Mouse (Mus musculus) cortical plate, adult 2 months (tissue): Measurements from ENCODE around the gene Tmem246.

ENCODE experiments used
- CTCF ChIP-seq: fragments of 200-500 bp; IDR thresholded peaks from 2 replicates; pipeline ENCODE4 v1.5.1; 2011; ENCODE audit warnings: mild to moderate bottlenecking, control low read depth, low read length; ENCODE audit not compliant: insufficient read depth; ENCODE audit errors: extremely low read depth
- POLR2A ChIP-seq: fragments of 200-500 bp; IDR thresholded peaks from 2 replicates; pipeline ENCODE4 v1.6.1; 2011; ENCODE audit warnings: mild to moderate bottlenecking, low read length, control low read depth; ENCODE audit not compliant: insufficient read depth; ENCODE audit errors: extremely low read depth

DNA sequence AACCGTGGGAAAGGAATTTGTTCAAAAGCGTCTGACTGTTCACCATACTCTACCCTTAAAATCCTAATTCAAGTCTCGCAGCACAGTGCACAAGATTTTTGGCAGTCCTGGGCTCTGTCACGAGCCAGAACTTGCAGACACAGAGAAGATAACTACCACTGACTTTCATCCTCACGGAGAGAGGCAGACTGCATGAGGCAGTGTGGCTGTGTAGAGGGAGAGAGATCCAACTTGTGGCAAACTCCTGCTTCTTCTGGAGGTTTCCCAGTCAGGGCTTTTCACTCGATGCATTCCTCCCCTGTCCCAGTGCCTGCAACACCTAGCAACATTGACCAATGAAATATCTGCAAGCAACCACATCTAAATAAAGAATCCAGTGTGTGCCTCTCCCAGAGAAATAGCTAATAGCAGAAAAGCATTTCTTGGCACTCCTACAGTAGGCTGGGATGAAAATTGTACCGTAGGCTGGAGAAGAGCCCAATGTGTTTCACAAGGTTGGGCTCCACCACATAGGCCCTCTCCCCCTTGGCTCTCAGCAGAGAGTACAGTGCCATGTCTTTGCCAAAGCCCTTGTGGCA, 12.1 kb downstream of the Tmem246 start:
- TF ChIP-seq CTCF = no peak
- no peak for TF ChIP-seq POLR2A
